Mouse (Mus musculus): ENCODE results near the gene Dynlt1f.
"Not testable (repeated sequence)": the region's sequence is repeated elsewhere in the genome, so short reads cannot be mapped to it uniquely, and the experiment has no call there.

Dynlt1f gene

GRCm38 (mm10) chr17:6620730-6621451 lies 34.8 kb downstream of the Dynlt1f start:
- DNase-seq: not testable (repeated sequence)

GRCm38 (mm10) chr17:6620035-6620434 lies 35.7 kb downstream of the Dynlt1f start:
- DNase-seq: not testable (repeated sequence)

GRCm38 (mm10) chr17:6619271-6619670 lies 36.4 kb downstream of the Dynlt1f start:
- not testable (repeated sequence) for DNase-seq

- not testable (repeated sequence) for DNase-seq
These were observed 37.9 kb downstream of the Dynlt1f start for GRCm38 (mm10) chr17:6617689-6618400.

GRCm38 (mm10) chr17:6616731-6617130 lies 39.0 kb downstream of the Dynlt1f start:
- not testable (repeated sequence) for DNase-seq

GRCm38 (mm10) chr17:6614316-6614715 lies 41.4 kb downstream of the Dynlt1f start:
- not testable (repeated sequence) for DNase-seq

DNA sequence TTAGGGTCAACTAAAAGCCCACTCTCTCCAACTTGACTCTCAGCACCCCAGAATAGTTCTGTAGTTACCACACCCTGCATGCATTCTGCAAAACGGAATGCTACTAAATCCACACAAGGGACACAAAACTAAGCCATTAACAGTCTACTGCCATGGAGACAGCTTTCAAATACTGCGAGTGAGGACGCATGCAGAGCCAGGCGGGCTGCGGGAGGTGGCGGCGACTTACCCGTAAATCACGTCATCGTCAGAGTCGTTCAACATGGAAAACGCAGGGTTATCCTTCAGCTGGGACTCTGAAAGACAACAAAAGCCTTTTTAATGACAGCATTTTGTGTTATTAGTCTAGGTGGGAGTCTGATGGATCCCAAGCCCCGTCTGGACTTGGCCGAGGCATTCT lies 42.2 kb downstream of the Dynlt1f start:
- not testable (repeated sequence) for DNase-seq

GRCm38 (mm10) chr17:6605347-6605746 lies 50.4 kb downstream of the Dynlt1f start:
- DNase-seq: not testable (repeated sequence)

- not testable (repeated sequence) for DNase-seq
These were observed 53.5 kb downstream of the Dynlt1f start for GRCm38 (mm10) chr17:6602205-6602604.

DNA sequence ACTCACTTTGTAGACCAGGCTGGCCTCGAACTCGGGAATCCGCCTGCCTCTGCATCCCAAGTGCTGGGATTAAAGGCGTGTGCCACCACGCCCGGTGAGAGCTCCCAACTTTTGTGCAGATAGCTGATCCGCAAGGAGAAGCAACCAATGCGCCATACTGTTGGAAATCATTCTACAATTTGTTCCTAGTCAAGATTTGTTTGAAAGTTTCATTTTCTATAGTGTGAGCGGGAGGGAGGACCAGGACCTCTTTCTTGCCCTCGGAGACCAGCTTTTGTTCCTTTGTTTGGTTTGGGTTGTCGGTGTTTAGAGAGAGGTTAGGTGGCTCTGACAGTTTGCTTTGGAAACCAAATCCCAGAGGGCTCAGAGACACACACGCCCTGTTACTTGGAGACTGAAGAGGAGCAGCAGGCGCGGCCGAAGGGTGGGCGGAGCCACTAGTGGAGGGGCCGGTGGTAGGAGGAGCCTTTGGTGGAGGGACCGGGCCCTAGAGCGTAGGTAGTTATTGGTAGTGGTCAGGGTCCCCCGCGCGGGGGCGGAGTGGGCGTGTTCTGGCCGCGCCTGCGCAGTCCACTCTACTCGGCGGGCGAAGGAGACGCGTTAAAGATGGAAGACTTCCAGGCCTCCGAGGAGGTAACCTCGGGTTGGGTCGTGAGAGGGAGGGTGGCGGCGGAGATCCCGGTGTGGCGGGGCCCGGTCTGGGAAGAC lies 54.3 kb downstream of the Dynlt1f start, which contains the start of gene Dynlt1c:
Gene Dynlt1c, plus strand, starts transcription at position 468 of the 708 bp plus-strand sequence.
- peak; percentile 93 for DNase-seq

GRCm38 (mm10) chr17:6600216-6600911 lies 55.3 kb downstream of the Dynlt1f start:
- peak; percentile 42 for DNase-seq

DNA sequence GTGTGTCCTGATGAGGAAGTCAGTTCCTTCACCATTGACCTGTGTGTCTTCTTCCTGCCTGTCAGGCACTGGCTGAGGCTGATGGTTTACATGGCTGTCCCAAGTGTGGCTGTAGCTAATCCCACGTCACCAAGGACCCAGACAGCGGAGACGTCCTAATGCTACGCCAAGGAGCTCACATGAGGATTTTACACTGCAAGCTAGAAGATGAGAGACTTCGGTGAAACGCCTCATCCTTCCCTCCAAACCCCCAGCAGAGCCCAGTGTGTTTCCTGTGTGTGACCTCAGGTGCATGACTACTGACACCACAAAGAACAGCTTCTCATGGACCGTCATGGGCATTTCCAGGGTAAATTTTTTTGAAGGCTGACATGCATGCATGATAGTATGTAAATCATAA lies 57.3 kb downstream of the Dynlt1f start:
- not testable (repeated sequence) for DNase-seq
